ENCODE assay signal across 8 mouse cellular contexts in genomic region chr10:80659213-80659612, GRCm38 (mm10). TPM values are rescaled to one million over a fixed set of nuclear protein-coding genes. Genes with fewer than 3 reads are reported as not detected.
DNase-seq lines count a peak whose midpoint lies in the region; ATAC-seq and TF ChIP-seq lines count a peak whose summit lies in the region.

No protein-coding gene starts in this region.

- no peak for DNase-seq in G1E (ENCODE audit: low spot score)
- peak; percentile 68 for DNase-seq in heart, postnatal 0 days (ENCODE audit: low spot score)
- DNase-seq in kidney, postnatal 25 days = peak; percentile 81 to 95
- DNase-seq in liver, postnatal 0 days = peak; percentile 83
- DNase-seq in retina, embryonic 14.5 days (ENCODE audit: low spot score) = peak; percentile 84

- TF ChIP-seq CTCF in G1E (IDR thresholded peaks at IDR 0.05; ENCODE audit: low read depth, low read length) = peak; percentile 34
- TF ChIP-seq CTCF in bone marrow, adult 2 months (IDR thresholded peaks at IDR 0.05; ENCODE audit: control insufficient read depth, insufficient read depth, low read length) = peak; percentile 73
- TF ChIP-seq CTCF in heart, postnatal 0 days (IDR thresholded peaks at IDR 0.05; ENCODE audit: low read depth) = peak; percentile 69
- peak; percentile 83 for TF ChIP-seq CTCF in liver, postnatal 0 days (IDR thresholded peaks at IDR 0.05; ENCODE audit: low read depth)

- H3K36me3 ChIP-seq in G1E (replicated peaks) = peaks cover 8% of the 10 kb centered on the region
- H3K36me3 ChIP-seq in embryonic facial prominence, embryonic 15.5 days = no peaks in the 10 kb centered on the region
- no peaks in the 10 kb centered on the region for H3K36me3 ChIP-seq in heart, postnatal 0 days (replicated peaks; ENCODE audit: control insufficient read depth, insufficient read depth, low read length)
- H3K36me3 ChIP-seq in liver, postnatal 0 days (replicated peaks; ENCODE audit: insufficient read depth, low read length) = no peaks in the 10 kb centered on the region

- H3K9ac ChIP-seq in embryonic facial prominence, embryonic 15.5 days = no peak overlapping the region
- no peak overlapping the region for H3K9ac ChIP-seq in heart, postnatal 0 days (replicated peaks; ENCODE audit: low read depth, low read length)
- no peak overlapping the region for H3K9ac ChIP-seq in liver, postnatal 0 days (replicated peaks)

- WGBS in bone marrow, adult 2 months = 11% methylated on average over 10 of the region's 10 CpGs
- WGBS in embryonic facial prominence, embryonic 15.5 days = 9% methylated on average over 10 of the region's 10 CpGs
- 11% methylated on average over 10 of the region's 10 CpGs for WGBS in heart, postnatal 0 days
- WGBS in liver, postnatal 0 days (ENCODE audit: insufficient replicate concordance) = 14% methylated on average over 10 of the region's 10 CpGs

- peaks cover 76% of the 10 kb centered on the region for H3K4me1 ChIP-seq in G1E (ENCODE audit: insufficient read depth, low read depth, low read length)
- peaks cover 10% of the 10 kb centered on the region for H3K4me1 ChIP-seq in bone marrow, adult 2 months (ENCODE audit: control insufficient read depth, insufficient read depth, low read length)
- H3K4me1 ChIP-seq in embryonic facial prominence, embryonic 15.5 days = peaks cover 46% of the 10 kb centered on the region
- peaks cover 25% of the 10 kb centered on the region for H3K4me1 ChIP-seq in heart, postnatal 0 days (ENCODE audit: control insufficient read depth, insufficient read depth)
- peaks cover 45% of the 10 kb centered on the region for H3K4me1 ChIP-seq in liver, postnatal 0 days (ENCODE audit: insufficient read depth)

- no peak for ATAC-seq in G1E (ENCODE audit: extremely low read depth, insufficient number of reproducible peaks, low FRiP score, poor library complexity, severe bottlenecking)
- ATAC-seq in embryonic facial prominence, embryonic 15.5 days (ENCODE audit: insufficient number of reproducible peaks, low FRiP score, low TSS enrichment, low read depth) = no peak
- ATAC-seq in heart, postnatal 0 days (ENCODE audit: insufficient read depth, low read depth) = no peak
- ATAC-seq in liver, postnatal 0 days = no peak
- ATAC-seq in granulocyte monocyte progenitor cell, adult 5-6 weeks (replicated peaks; ENCODE audit: poor library complexity, severe bottlenecking) = no peak

- H3K27ac ChIP-seq in bone marrow, adult 2 months (ENCODE audit: control insufficient read depth, insufficient read depth, low read depth, low read length, poor library complexity) = peak overlapping the region; percentile 62
- H3K27ac ChIP-seq in embryonic facial prominence, embryonic 15.5 days (replicated peaks) = peak overlapping the region; percentile 44; the same call in 1 of the 2 replicates
- H3K27ac ChIP-seq in heart, postnatal 0 days (ENCODE audit: low read depth) = no peak overlapping the region
- peak overlapping the region; percentile 67 for H3K27ac ChIP-seq in liver, postnatal 0 days (ENCODE audit: low read depth)

- H3K27me3 ChIP-seq in G1E (ENCODE audit: insufficient read depth, low read length) = no peaks in the 10 kb centered on the region
- no peaks in the 10 kb centered on the region for H3K27me3 ChIP-seq in embryonic facial prominence, embryonic 15.5 days
- H3K27me3 ChIP-seq in heart, postnatal 0 days (ENCODE audit: control insufficient read depth, insufficient read depth, low read length) = no peaks in the 10 kb centered on the region
- H3K27me3 ChIP-seq in liver, postnatal 0 days (ENCODE audit: insufficient read depth, low read length) = no peaks in the 10 kb centered on the region

- H3K9me3 ChIP-seq in G1E (replicated peaks) = no peaks in the 10 kb centered on the region
- no peaks in the 10 kb centered on the region for H3K9me3 ChIP-seq in embryonic facial prominence, embryonic 15.5 days (replicated peaks)
- H3K9me3 ChIP-seq in heart, postnatal 0 days (replicated peaks; ENCODE audit: control insufficient read depth, low read length) = no peaks in the 10 kb centered on the region
- H3K9me3 ChIP-seq in liver, postnatal 0 days (ENCODE audit: low read length) = no peaks in the 10 kb centered on the region

- no peak for TF ChIP-seq EP300 in heart, postnatal 0 days (IDR thresholded peaks at IDR 0.05; ENCODE audit: low read depth)
- TF ChIP-seq EP300 in liver, postnatal 0 days (IDR thresholded peaks at IDR 0.05; ENCODE audit: low read depth) = no peak

- TF ChIP-seq POLR2A in bone marrow, adult 2 months (IDR thresholded peaks at IDR 0.05; ENCODE audit: borderline replicate concordance, control insufficient read depth, low read depth, low read length) = no peak

- no peak overlapping the region; the same call in 1 of the 2 replicates for H3K4me2 ChIP-seq in embryonic facial prominence, embryonic 15.5 days (replicated peaks)
- H3K4me2 ChIP-seq in heart, postnatal 0 days (ENCODE audit: low read depth, low read length) = peak overlapping the region; percentile 54
- peak overlapping the region; percentile 65 for H3K4me2 ChIP-seq in liver, postnatal 0 days (ENCODE audit: low read depth, low read length)

- peak overlapping the region; percentile 33; the same call in 1 of the 2 replicates for H3K4me3 ChIP-seq in G1E (ENCODE audit: low read depth, low read length)
- H3K4me3 ChIP-seq in bone marrow, adult 2 months (replicated peaks; ENCODE audit: control insufficient read depth, low read depth, low read length) = no peak overlapping the region
- peak overlapping the region; percentile 30 for H3K4me3 ChIP-seq in embryonic facial prominence, embryonic 15.5 days (replicated peaks)
- peak overlapping the region; percentile 33 for H3K4me3 ChIP-seq in heart, postnatal 0 days (ENCODE audit: low read depth, low read length)
- H3K4me3 ChIP-seq in liver, postnatal 0 days (ENCODE audit: low read depth, low read length) = peak overlapping the region; percentile 11; the same call in 1 of the 2 replicates

RNA-seq across cellular contexts. Expression of gene Btbd2, which starts 2.3 kb away (rescaled TPM):
- total RNA-seq in G1E (2014; fragmentation: Nextera tagmentation) (11.1 and 19.7 TPM in 2 replicates), G1E (2017) (17.9 and 19.2 TPM in 2 replicates)
- 96.3 and 102 TPM in 2 replicates for polyA plus RNA-seq in G1E (2012)
- polyA plus RNA-seq in bone marrow, adult 2 months (2011; ENCODE audit: insufficient read depth, insufficient read length, low replicate concordance, missing spikeins) = 7.0 and 22.1 TPM in 2 replicates
- 82.2 and 82.7 TPM in 2 replicates for polyA plus RNA-seq in embryonic facial prominence, embryonic 15.5 days (2015; fragmentation: Nextera tagmentation; extraction: Ambion mirVana)
- total RNA-seq in heart, postnatal 0 days (2014; rRNA removed; ENCODE audit: low replicate concordance) = 92.2 and 108 TPM in 2 replicates
- 36.7 and 40.6 TPM in 2 replicates for polyA plus RNA-seq in heart, postnatal 0 days (2015; fragmentation: Nextera tagmentation; extraction: Ambion mirVana)
- 10.7 and 11.5 TPM in 2 replicates for polyA plus RNA-seq in liver, postnatal 0 days (2015; fragmentation: Nextera tagmentation; extraction: Ambion mirVana)
- total RNA-seq in granulocyte monocyte progenitor cell, adult 5-6 weeks (2014; fragmentation: Nextera tagmentation) = 26.1 and 34.6 TPM in 2 replicates
- 13.3 and 34.8 TPM in 2 replicates for total RNA-seq in granulocyte monocyte progenitor cell, adult 5-6 weeks (2017)

RNA-seq across cellular contexts. Expression of gene Mknk2, which starts 18.7 kb away (rescaled TPM):
- total RNA-seq in G1E (2014; fragmentation: Nextera tagmentation) (127 and 140 TPM in 2 replicates), G1E (2017) (70.4 and 72.2 TPM in 2 replicates)
- polyA plus RNA-seq in G1E (2012) = 455 and 521 TPM in 2 replicates
- 70.5 and 89.6 TPM in 2 replicates for polyA plus RNA-seq in bone marrow, adult 2 months (2011; ENCODE audit: insufficient read depth, insufficient read length, low replicate concordance, missing spikeins)
- 99.0 and 105 TPM in 2 replicates for polyA plus RNA-seq in embryonic facial prominence, embryonic 15.5 days (2015; fragmentation: Nextera tagmentation; extraction: Ambion mirVana)
- total RNA-seq in heart, postnatal 0 days (2014; rRNA removed; ENCODE audit: low replicate concordance) = 150 and 174 TPM in 2 replicates
- 76.9 and 78.3 TPM in 2 replicates for polyA plus RNA-seq in heart, postnatal 0 days (2015; fragmentation: Nextera tagmentation; extraction: Ambion mirVana)
- 45.8 and 46.1 TPM in 2 replicates for polyA plus RNA-seq in liver, postnatal 0 days (2015; fragmentation: Nextera tagmentation; extraction: Ambion mirVana)
- total RNA-seq in granulocyte monocyte progenitor cell, adult 5-6 weeks (2014; fragmentation: Nextera tagmentation) = 49.2 and 63.3 TPM in 2 replicates
- 37.7 and 58.0 TPM in 2 replicates for total RNA-seq in granulocyte monocyte progenitor cell, adult 5-6 weeks (2017)

RNA-seq across cellular contexts. Expression of gene Csnk1g2, which starts 36.6 kb away (rescaled TPM):
- total RNA-seq in G1E (2014; fragmentation: Nextera tagmentation) (91.3 and 110 TPM in 2 replicates), G1E (2017) (189 and 193 TPM in 2 replicates)
- 470 and 513 TPM in 2 replicates for polyA plus RNA-seq in G1E (2012)
- polyA plus RNA-seq in bone marrow, adult 2 months (2011; ENCODE audit: insufficient read depth, insufficient read length, low replicate concordance, missing spikeins) = 49.9 and 75.2 TPM in 2 replicates
- polyA plus RNA-seq in embryonic facial prominence, embryonic 15.5 days (2015; fragmentation: Nextera tagmentation; extraction: Ambion mirVana) = 172 and 190 TPM in 2 replicates
- total RNA-seq in heart, postnatal 0 days (2014; rRNA removed; ENCODE audit: low replicate concordance) = 141 and 149 TPM in 2 replicates
- polyA plus RNA-seq in heart, postnatal 0 days (2015; fragmentation: Nextera tagmentation; extraction: Ambion mirVana) = 69.1 and 75.6 TPM in 2 replicates
- polyA plus RNA-seq in liver, postnatal 0 days (2015; fragmentation: Nextera tagmentation; extraction: Ambion mirVana) = 41.4 and 45.8 TPM in 2 replicates
- total RNA-seq in granulocyte monocyte progenitor cell, adult 5-6 weeks (2014; fragmentation: Nextera tagmentation) = 47.7 and 65.2 TPM in 2 replicates
- 112 and 127 TPM in 2 replicates for total RNA-seq in granulocyte monocyte progenitor cell, adult 5-6 weeks (2017)

RNA-seq across cellular contexts. Expression of gene Mob3a, which starts 42.6 kb away (rescaled TPM):
- total RNA-seq in G1E (2014; fragmentation: Nextera tagmentation) = 44.4 and 52.8 TPM in 2 replicates
- 53.8 and 61.8 TPM in 2 replicates for total RNA-seq in G1E (2017)
- 45.8 and 54.2 TPM in 2 replicates for polyA plus RNA-seq in G1E (2012)
- 16.3 and 45.8 TPM in 2 replicates for polyA plus RNA-seq in bone marrow, adult 2 months (2011; ENCODE audit: insufficient read depth, insufficient read length, low replicate concordance, missing spikeins)
- polyA plus RNA-seq in embryonic facial prominence, embryonic 15.5 days (2015; fragmentation: Nextera tagmentation; extraction: Ambion mirVana) = 48.2 and 51.8 TPM in 2 replicates
- 15.0 and 15.6 TPM in 2 replicates for total RNA-seq in heart, postnatal 0 days (2014; rRNA removed; ENCODE audit: low replicate concordance)
- 10.8 and 11.5 TPM in 2 replicates for polyA plus RNA-seq in heart, postnatal 0 days (2015; fragmentation: Nextera tagmentation; extraction: Ambion mirVana)
- 14.7 and 17.3 TPM in 2 replicates for polyA plus RNA-seq in liver, postnatal 0 days (2015; fragmentation: Nextera tagmentation; extraction: Ambion mirVana)
- total RNA-seq in granulocyte monocyte progenitor cell, adult 5-6 weeks (2014; fragmentation: Nextera tagmentation) = 34.1 and 37.2 TPM in 2 replicates
- 34.2 and 59.8 TPM in 2 replicates for total RNA-seq in granulocyte monocyte progenitor cell, adult 5-6 weeks (2017)

RNA-seq across cellular contexts. Expression of gene Izumo4, which starts 42.8 kb away (rescaled TPM):
- total RNA-seq in G1E (2014; fragmentation: Nextera tagmentation) (2.3 and 7.4 TPM in 2 replicates), G1E (2017) (5.9 and 10.3 TPM in 2 replicates)
- polyA plus RNA-seq in G1E (2012) = 7.5 and 8.2 TPM in 2 replicates
- 22.9 and 33.3 TPM in 2 replicates for polyA plus RNA-seq in bone marrow, adult 2 months (2011; ENCODE audit: insufficient read depth, insufficient read length, low replicate concordance, missing spikeins)
- 27.0 and 28.0 TPM in 2 replicates for polyA plus RNA-seq in embryonic facial prominence, embryonic 15.5 days (2015; fragmentation: Nextera tagmentation; extraction: Ambion mirVana)
- total RNA-seq in heart, postnatal 0 days (2014; rRNA removed; ENCODE audit: low replicate concordance) = 6.6 and 6.9 TPM in 2 replicates
- polyA plus RNA-seq in heart, postnatal 0 days (2015; fragmentation: Nextera tagmentation; extraction: Ambion mirVana) = 3.6 and 7.3 TPM in 2 replicates
- polyA plus RNA-seq in liver, postnatal 0 days (2015; fragmentation: Nextera tagmentation; extraction: Ambion mirVana) = 7.9 and 10.4 TPM in 2 replicates
- 9.0 and 17.3 TPM in 2 replicates for total RNA-seq in granulocyte monocyte progenitor cell, adult 5-6 weeks (2014; fragmentation: Nextera tagmentation)
- total RNA-seq in granulocyte monocyte progenitor cell, adult 5-6 weeks (2017) = 7.1 and 7.8 TPM in 2 replicates
